Mouse (Mus musculus): ENCODE measurements around the gene Gprc5c. TPM values are rescaled to one million over a fixed set of nuclear protein-coding genes. Genes with fewer than 3 reads are reported as not detected.

Gene Gprc5c
- polyA plus RNA-seq (2014; fragmentation: Illumina TruSeq; extraction: RNeasy Lipid Tissue Mini Kit (QIAGEN cat#74804); ENCODE audit: low read depth, low replicate concordance): 5.5 TPM

GRCm38 (mm10) chr11:114850452-114851268 lies at the start of gene Gprc5c:
Gprc5c (plus strand) TSS chr11:114851152.

GRCm38 (mm10) chr11:114889991-114890518 lies 39.1 kb downstream of the Gprc5c start, which contains the start of gene Cd300a:
Cd300a (plus strand) TSS chr11:114890041.

Other genes with a start within 250 kb of the Gprc5c start
- 835 TPM for gene Rpl38, start 182.6 kb upstream of the Gprc5c start, polyA plus RNA-seq (2014; fragmentation: Illumina TruSeq; extraction: RNeasy Lipid Tissue Mini Kit (QIAGEN cat#74804); ENCODE audit: low read depth, low replicate concordance)
- 2.3 TPM for gene Ttyh2, start 175.7 kb upstream of the Gprc5c start, polyA plus RNA-seq (2014; fragmentation: Illumina TruSeq; extraction: RNeasy Lipid Tissue Mini Kit (QIAGEN cat#74804); ENCODE audit: low read depth, low replicate concordance)
- 0.31 TPM for gene Dnaic2, start 123.7 kb upstream of the Gprc5c start, polyA plus RNA-seq (2014; fragmentation: Illumina TruSeq; extraction: RNeasy Lipid Tissue Mini Kit (QIAGEN cat#74804); ENCODE audit: low read depth, low replicate concordance)
- 0.55 TPM for gene Kif19a, start 85.8 kb upstream of the Gprc5c start, polyA plus RNA-seq (2014; fragmentation: Illumina TruSeq; extraction: RNeasy Lipid Tissue Mini Kit (QIAGEN cat#74804); ENCODE audit: low read depth, low replicate concordance)
- gene Btbd17, start 55.2 kb upstream of the Gprc5c start, polyA plus RNA-seq (2014; fragmentation: Illumina TruSeq; extraction: RNeasy Lipid Tissue Mini Kit (QIAGEN cat#74804); ENCODE audit: low read depth, low replicate concordance): not detected
- not detected for gene Gpr142, start 52.2 kb upstream of the Gprc5c start, polyA plus RNA-seq (2014; fragmentation: Illumina TruSeq; extraction: RNeasy Lipid Tissue Mini Kit (QIAGEN cat#74804); ENCODE audit: low read depth, low replicate concordance)
- 1.3 TPM for gene Cd300a, start 38.9 kb downstream of the Gprc5c start, polyA plus RNA-seq (2014; fragmentation: Illumina TruSeq; extraction: RNeasy Lipid Tissue Mini Kit (QIAGEN cat#74804); ENCODE audit: low read depth, low replicate concordance)
- gene Cd300lb, start 83.2 kb downstream of the Gprc5c start, polyA plus RNA-seq (2014; fragmentation: Illumina TruSeq; extraction: RNeasy Lipid Tissue Mini Kit (QIAGEN cat#74804); ENCODE audit: low read depth, low replicate concordance): 0.50 TPM
- not detected for gene Cd300c, start 118.0 kb downstream of the Gprc5c start, polyA plus RNA-seq (2014; fragmentation: Illumina TruSeq; extraction: RNeasy Lipid Tissue Mini Kit (QIAGEN cat#74804); ENCODE audit: low read depth, low replicate concordance)
- 4.0 TPM for gene Cd300ld, start 138.8 kb downstream of the Gprc5c start, polyA plus RNA-seq (2014; fragmentation: Illumina TruSeq; extraction: RNeasy Lipid Tissue Mini Kit (QIAGEN cat#74804); ENCODE audit: low read depth, low replicate concordance)
- 2.8 TPM for gene Cd300c2, start 150.7 kb downstream of the Gprc5c start, polyA plus RNA-seq (2014; fragmentation: Illumina TruSeq; extraction: RNeasy Lipid Tissue Mini Kit (QIAGEN cat#74804); ENCODE audit: low read depth, low replicate concordance)
- not detected for gene Cd300ld2, start 165.0 kb downstream of the Gprc5c start, polyA plus RNA-seq (2014; fragmentation: Illumina TruSeq; extraction: RNeasy Lipid Tissue Mini Kit (QIAGEN cat#74804); ENCODE audit: low read depth, low replicate concordance)
- 1.5 TPM for gene Cd300ld4, start 175.9 kb downstream of the Gprc5c start, polyA plus RNA-seq (2014; fragmentation: Illumina TruSeq; extraction: RNeasy Lipid Tissue Mini Kit (QIAGEN cat#74804); ENCODE audit: low read depth, low replicate concordance)
- gene Cd300ld5, start 186.6 kb downstream of the Gprc5c start, polyA plus RNA-seq (2014; fragmentation: Illumina TruSeq; extraction: RNeasy Lipid Tissue Mini Kit (QIAGEN cat#74804); ENCODE audit: low read depth, low replicate concordance): not detected
- 9.4 TPM for gene Cd300ld3, start 197.3 kb downstream of the Gprc5c start, polyA plus RNA-seq (2014; fragmentation: Illumina TruSeq; extraction: RNeasy Lipid Tissue Mini Kit (QIAGEN cat#74804); ENCODE audit: low read depth, low replicate concordance)
- gene Cd300e, start 211.0 kb downstream of the Gprc5c start, polyA plus RNA-seq (2014; fragmentation: Illumina TruSeq; extraction: RNeasy Lipid Tissue Mini Kit (QIAGEN cat#74804); ENCODE audit: low read depth, low replicate concordance): not detected
- 2.0 TPM for gene Rab37, start 240.3 kb downstream of the Gprc5c start, polyA plus RNA-seq (2014; fragmentation: Illumina TruSeq; extraction: RNeasy Lipid Tissue Mini Kit (QIAGEN cat#74804); ENCODE audit: low read depth, low replicate concordance)